Mouse (Mus musculus) kidney, embryonic 15.5 days (tissue): ENCODE measurements around the gene Tnr. TPM values are rescaled to one million over a fixed set of nuclear protein-coding genes. Genes with fewer than 3 reads are reported as not detected.

Experiments used
- ATAC-seq: fragments of 200-750 bp; cut with Nextera tagmentation; replicated peaks from 2 replicates; pipeline ENCODE4 v1.8.0; 2017; ENCODE audit warnings: moderate TSS enrichment; ENCODE audit not compliant: low FRiP score
- H3K27ac ChIP-seq: fragments of 300-500 bp; sonication (generic); 2 replicates; pipeline ENCODE4 v1.5.1; 2015; ENCODE audit warnings: mild to moderate bottlenecking, inconsistent platforms
- H3K27me3 ChIP-seq: fragments of 300-500 bp; sonication (generic); 2 replicates; pipeline ENCODE4 v1.6.1; 2015; ENCODE audit warnings: inconsistent platforms
- H3K36me3 ChIP-seq: fragments of 300-500 bp; sonication (generic); 2 replicates; pipeline ENCODE4 v1.6.1; 2015; ENCODE audit warnings: inconsistent platforms
- H3K4me1 ChIP-seq: fragments of 300-500 bp; sonication (generic); 2 replicates; pipeline ENCODE4 v1.6.1; 2015; ENCODE audit warnings: inconsistent platforms
- H3K4me2 ChIP-seq: fragments of 300-500 bp; sonication (generic); 2 replicates; pipeline ENCODE4 v1.6.1; 2015; ENCODE audit warnings: moderate library complexity, mild to moderate bottlenecking, inconsistent platforms
- H3K4me3 ChIP-seq: fragments of 300-500 bp; sonication (generic); replicated peaks from 2 replicates; pipeline ENCODE4 v1.5.1; 2015; ENCODE audit warnings: mild to moderate bottlenecking, inconsistent platforms
- H3K9ac ChIP-seq: fragments of 300-500 bp; sonication (generic); 2 replicates; pipeline ENCODE4 v1.6.1; 2015; ENCODE audit warnings: mild to moderate bottlenecking, inconsistent platforms
- H3K9me3 ChIP-seq: fragments of 300-500 bp; sonication (generic); replicated peaks from 2 replicates; pipeline ENCODE4 v1.6.1; 2016; ENCODE audit warnings: inconsistent platforms
- WGBS: fragments of 180-500 bp; shearing (Covaris S2); methylation state at CpG from one replicate; pipeline ENCODE4 v1.1.7; 2015; ENCODE audit warnings: mixed read lengths; 5-methylcytosine and 5-hydroxymethylcytosine counted together
- polyA plus RNA-seq: library from polyadenylated mRNA; unstranded; fragments of >200 nt; fragmentation: Nextera tagmentation; extraction: Ambion mirVana; gene quantifications from 2 replicates; pipeline ENCODE4 v1.2.1, GENCODE M21; 2015

The Tnr gene
- polyA plus RNA-seq, 1 experiment from 2014 or later = not detected

DNA sequence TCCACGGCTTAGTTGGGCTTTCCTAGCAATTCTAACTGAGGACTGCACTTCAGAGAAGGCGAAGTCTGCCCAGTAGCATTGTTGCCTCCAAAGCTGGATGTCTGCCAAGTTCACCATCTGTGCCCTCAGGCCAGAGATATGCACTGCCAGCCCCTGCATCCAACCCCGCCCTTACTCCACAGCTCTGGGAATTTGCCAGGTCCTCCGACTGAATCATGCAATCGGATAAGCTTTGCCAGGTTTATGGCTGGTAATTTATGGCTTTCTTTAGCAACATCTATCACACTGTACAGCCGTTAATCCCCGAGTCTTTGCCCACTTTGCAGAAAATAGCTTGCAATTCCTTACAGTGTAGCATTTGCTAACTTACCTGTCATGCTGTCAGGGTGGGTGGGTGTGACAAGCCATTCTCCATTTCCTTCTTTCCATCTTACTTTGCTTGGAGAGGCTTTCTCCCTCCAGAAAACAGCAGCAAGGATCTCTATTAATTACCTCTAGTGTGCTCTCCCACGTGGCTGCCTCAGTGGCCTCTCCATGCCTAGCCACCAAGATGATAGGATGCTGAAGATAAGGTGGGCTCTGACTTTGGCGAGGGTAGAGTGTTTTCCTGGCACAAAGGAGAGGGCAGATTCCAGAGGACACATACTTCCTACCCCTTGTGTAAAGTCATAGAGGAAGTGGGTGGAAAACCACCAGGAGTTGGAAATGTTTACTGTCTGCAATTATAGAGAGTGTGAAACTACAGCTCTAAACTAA, 163.1 kb downstream of the Tnr start:
- WGBS = 17% methylated on average over 9 of the region's 9 CpGs
- no peak overlapping the region for H3K27ac ChIP-seq
- peak; percentile 69 for ATAC-seq
- no peaks in the 10 kb centered on the region for H3K9me3 ChIP-seq
- H3K4me2 ChIP-seq = no peak overlapping the region
- no peak overlapping the region for H3K4me3 ChIP-seq
- no peak overlapping the region for H3K9ac ChIP-seq
- no peaks in the 10 kb centered on the region for H3K36me3 ChIP-seq
- H3K4me1 ChIP-seq = peaks cover 16% of the 10 kb centered on the region
- peaks cover 9% of the 10 kb centered on the region for H3K27me3 ChIP-seq

DNA sequence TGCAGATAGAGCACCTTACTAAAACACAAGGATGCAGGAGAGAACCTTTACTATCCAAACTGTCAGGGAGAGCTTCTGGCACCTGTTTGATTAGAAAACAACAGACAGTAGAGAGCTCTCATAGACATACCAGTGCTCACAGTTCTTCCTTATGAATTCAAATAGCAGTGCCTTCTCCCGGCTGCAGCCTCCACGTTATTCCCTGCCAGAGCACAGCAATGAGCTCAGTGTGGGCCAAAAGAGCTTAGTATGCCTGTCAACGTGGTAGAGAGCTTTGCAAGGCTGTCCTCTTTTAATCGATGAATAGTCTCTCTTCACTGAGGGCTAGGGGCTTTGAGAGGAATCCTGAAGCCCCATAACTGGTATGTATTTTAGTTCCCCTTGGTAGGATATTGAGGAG, 173.1 kb downstream of the Tnr start:
- Histone ChIP-seq H3K27ac (no peak overlapping the region), H3K4me3 (no peak overlapping the region), H3K4me1 (no peaks in the 10 kb centered on the region), H3K36me3 (no peaks in the 10 kb centered on the region), H3K9ac (no peak overlapping the region), H3K9me3 (no peaks in the 10 kb centered on the region), H3K27me3 (no peaks in the 10 kb centered on the region), H3K4me2 (no peak overlapping the region)
- 57% methylated on average over 4 of the region's 4 CpGs for WGBS
- ATAC-seq = no peak

GRCm38 (mm10) chr1:159702038-159702437, 178.5 kb downstream of the Tnr start:
- H3K4me1 ChIP-seq = no peaks in the 10 kb centered on the region
- WGBS = 85% methylated on average over 6 of the region's 9 CpGs
- no peak overlapping the region for H3K4me2 ChIP-seq
- H3K36me3 ChIP-seq = no peaks in the 10 kb centered on the region
- H3K9me3 ChIP-seq = no peaks in the 10 kb centered on the region
- no peaks in the 10 kb centered on the region for H3K27me3 ChIP-seq
- no peak for ATAC-seq
- no peak overlapping the region for H3K9ac ChIP-seq
- no peak overlapping the region for H3K4me3 ChIP-seq
- H3K27ac ChIP-seq = no peak overlapping the region

GRCm38 (mm10) chr1:159704925-159705324, 181.4 kb downstream of the Tnr start:
- H3K4me1 ChIP-seq = no peaks in the 10 kb centered on the region

GRCm38 (mm10) chr1:159716301-159716700, 192.7 kb downstream of the Tnr start:
- no peak overlapping the region for H3K4me2 ChIP-seq
- H3K4me3 ChIP-seq = no peak overlapping the region
- H3K4me1 ChIP-seq = peaks cover 9% of the 10 kb centered on the region
- H3K36me3 ChIP-seq = no peaks in the 10 kb centered on the region
- H3K27me3 ChIP-seq = no peaks in the 10 kb centered on the region
- no peaks in the 10 kb centered on the region for H3K9me3 ChIP-seq
- H3K9ac ChIP-seq = no peak overlapping the region
- WGBS = 84% methylated on average over 1 of the region's 1 CpGs
- H3K27ac ChIP-seq = no peak overlapping the region
- no peak for ATAC-seq

More at GRCm38 (mm10) chr1:159704925-159705324, 181.4 kb downstream of the Tnr start:
- Histone ChIP-seq H3K27ac (no peak overlapping the region), H3K36me3 (no peaks in the 10 kb centered on the region), H3K9me3 (no peaks in the 10 kb centered on the region), H3K4me2 (no peak overlapping the region), H3K27me3 (no peaks in the 10 kb centered on the region), H3K9ac (no peak overlapping the region), H3K4me3 (no peak overlapping the region)
- 90% methylated on average over 3 of the region's 3 CpGs for WGBS
- no peak for ATAC-seq

DNA sequence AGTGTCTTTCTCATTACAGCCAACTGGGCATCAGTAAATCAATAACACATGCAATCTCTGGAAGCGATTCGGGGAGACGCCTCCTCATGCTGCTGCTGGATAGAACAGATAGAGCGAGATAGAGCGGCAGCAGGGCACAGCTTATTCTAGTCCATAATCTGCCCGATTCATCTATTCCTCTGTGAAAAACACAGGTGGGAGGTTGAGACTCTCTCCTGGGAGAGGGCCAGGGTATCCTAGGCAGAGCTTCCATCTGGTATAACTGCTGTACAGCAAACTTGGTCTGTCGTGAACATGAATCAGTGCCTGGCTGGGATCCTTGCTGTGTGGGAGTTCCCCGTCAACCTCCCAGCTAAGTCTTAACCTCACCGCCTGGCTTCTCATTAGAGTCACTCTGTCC, 193.4 kb downstream of the Tnr start:
- H3K27ac ChIP-seq = no peak overlapping the region
- H3K9ac ChIP-seq = no peak overlapping the region
- no peaks in the 10 kb centered on the region for H3K36me3 ChIP-seq
- no peaks in the 10 kb centered on the region for H3K27me3 ChIP-seq
- ATAC-seq = peak; percentile 79
- H3K4me3 ChIP-seq = no peak overlapping the region
- WGBS = 55% methylated on average over 9 of the region's 9 CpGs
- peaks cover 9% of the 10 kb centered on the region for H3K4me1 ChIP-seq
- no peaks in the 10 kb centered on the region for H3K9me3 ChIP-seq
- no peak overlapping the region for H3K4me2 ChIP-seq

DNA sequence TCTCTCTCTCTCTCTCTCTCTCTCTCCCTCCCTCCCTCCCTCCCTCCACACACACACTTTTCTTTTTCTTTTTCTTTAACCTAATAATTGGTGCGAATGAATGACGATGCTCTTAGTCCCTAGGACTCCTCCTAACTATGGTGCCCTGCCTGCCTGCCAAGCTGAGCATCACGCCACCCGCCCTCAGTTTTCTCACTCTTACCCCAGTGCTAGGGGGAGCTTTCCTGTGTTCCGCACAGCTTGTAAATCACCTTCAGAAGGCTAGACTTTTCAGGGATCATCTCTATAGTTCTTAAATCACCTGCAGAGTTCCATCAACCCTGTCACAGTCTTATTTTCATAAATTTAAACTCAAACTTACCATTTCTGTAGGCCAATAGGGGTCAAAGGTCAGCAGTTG, 200.2 kb downstream of the Tnr start:
- no peak overlapping the region for H3K4me2 ChIP-seq
- 89% methylated on average over 5 of the region's 5 CpGs for WGBS
- ATAC-seq = no peak
- H3K27ac ChIP-seq = no peak overlapping the region
- peaks cover 6% of the 10 kb centered on the region; the same call in 1 of the 2 replicates for H3K4me1 ChIP-seq
- no peaks in the 10 kb centered on the region for H3K9me3 ChIP-seq
- H3K36me3 ChIP-seq = no peaks in the 10 kb centered on the region
- no peak overlapping the region for H3K4me3 ChIP-seq
- H3K9ac ChIP-seq = no peak overlapping the region
- no peaks in the 10 kb centered on the region for H3K27me3 ChIP-seq

DNA sequence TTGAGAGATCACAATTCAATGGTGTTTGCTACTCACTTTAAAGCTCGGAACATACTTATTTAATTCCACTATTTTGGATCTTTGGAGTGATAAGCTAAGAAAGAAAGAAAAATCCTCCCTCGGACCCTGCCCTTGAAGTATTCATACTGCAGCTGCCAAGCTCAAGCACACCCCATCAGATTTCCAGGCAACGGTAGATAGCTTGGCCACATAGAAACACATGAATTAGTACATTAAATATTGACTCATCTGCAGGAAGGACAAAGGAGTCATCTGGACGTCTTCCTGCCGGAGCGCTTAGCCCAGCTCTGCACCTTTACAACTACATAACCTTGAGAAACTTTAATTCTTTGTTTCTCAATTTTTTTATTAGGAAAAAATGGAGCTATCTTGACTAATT, 205.7 kb downstream of the Tnr start:
- WGBS = 89% methylated on average over 6 of the region's 6 CpGs
- H3K36me3 ChIP-seq = no peaks in the 10 kb centered on the region
- no peak for ATAC-seq
- no peak overlapping the region for H3K27ac ChIP-seq
- no peak overlapping the region for H3K4me3 ChIP-seq
- H3K27me3 ChIP-seq = no peaks in the 10 kb centered on the region
- no peaks in the 10 kb centered on the region for H3K9me3 ChIP-seq
- H3K9ac ChIP-seq = no peak overlapping the region
- no peak overlapping the region for H3K4me2 ChIP-seq
- H3K4me1 ChIP-seq = peaks cover 3% of the 10 kb centered on the region; the same call in 1 of the 2 replicates

- no peaks in the 10 kb centered on the region for H3K36me3 ChIP-seq
- H3K9ac ChIP-seq = no peak overlapping the region
- H3K9me3 ChIP-seq = no peaks in the 10 kb centered on the region
- H3K27me3 ChIP-seq = no peaks in the 10 kb centered on the region
- no peak overlapping the region for H3K4me2 ChIP-seq
- 64% methylated on average over 4 of the region's 4 CpGs for WGBS
- ATAC-seq = no peak
- H3K27ac ChIP-seq = no peak overlapping the region
- no peak overlapping the region for H3K4me3 ChIP-seq
- H3K4me1 ChIP-seq = no peaks in the 10 kb centered on the region
These were observed 207.3 kb downstream of the Tnr start for GRCm38 (mm10) chr1:159730826-159731225.

DNA sequence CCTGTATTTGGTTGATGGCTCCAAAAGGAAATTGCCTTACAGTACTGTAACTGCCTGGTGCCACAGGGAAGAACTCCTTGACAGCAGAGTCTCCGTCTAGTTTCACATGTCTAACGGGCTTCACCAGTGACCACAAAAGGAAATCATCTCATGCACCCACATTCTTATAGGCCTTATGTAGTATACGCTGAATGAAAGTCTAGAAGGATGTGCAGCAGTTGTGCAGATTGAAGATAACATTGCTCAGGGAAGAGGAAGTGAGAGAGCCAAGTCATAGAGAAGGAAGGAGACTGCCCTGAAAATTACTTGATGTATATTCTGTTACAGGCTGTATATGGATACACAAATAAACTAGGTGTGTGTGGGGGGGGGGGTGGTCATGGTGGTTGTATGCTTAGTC, 211.5 kb downstream of the Tnr start:
- no peaks in the 10 kb centered on the region for H3K27me3 ChIP-seq
- no peak overlapping the region for H3K4me2 ChIP-seq
- no peak overlapping the region for H3K9ac ChIP-seq
- no peaks in the 10 kb centered on the region for H3K36me3 ChIP-seq
- no peak for ATAC-seq
- 87% methylated on average over 3 of the region's 3 CpGs for WGBS
- H3K4me1 ChIP-seq = no peaks in the 10 kb centered on the region
- H3K4me3 ChIP-seq = no peak overlapping the region
- no peak overlapping the region for H3K27ac ChIP-seq
- no peaks in the 10 kb centered on the region for H3K9me3 ChIP-seq

- WGBS = 25% methylated on average over 3 of the region's 3 CpGs
- Histone ChIP-seq H3K9me3 (no peaks in the 10 kb centered on the region), H3K27me3 (no peaks in the 10 kb centered on the region), H3K27ac (no peak overlapping the region), H3K4me2 (no peak overlapping the region), H3K4me1 (peaks cover 9% of the 10 kb centered on the region; the same call in 1 of the 2 replicates), H3K4me3 (no peak overlapping the region), H3K36me3 (no peaks in the 10 kb centered on the region), H3K9ac (no peak overlapping the region)
- no peak for ATAC-seq
These were observed 215.9 kb downstream of the Tnr start for GRCm38 (mm10) chr1:159739478-159739877.

DNA sequence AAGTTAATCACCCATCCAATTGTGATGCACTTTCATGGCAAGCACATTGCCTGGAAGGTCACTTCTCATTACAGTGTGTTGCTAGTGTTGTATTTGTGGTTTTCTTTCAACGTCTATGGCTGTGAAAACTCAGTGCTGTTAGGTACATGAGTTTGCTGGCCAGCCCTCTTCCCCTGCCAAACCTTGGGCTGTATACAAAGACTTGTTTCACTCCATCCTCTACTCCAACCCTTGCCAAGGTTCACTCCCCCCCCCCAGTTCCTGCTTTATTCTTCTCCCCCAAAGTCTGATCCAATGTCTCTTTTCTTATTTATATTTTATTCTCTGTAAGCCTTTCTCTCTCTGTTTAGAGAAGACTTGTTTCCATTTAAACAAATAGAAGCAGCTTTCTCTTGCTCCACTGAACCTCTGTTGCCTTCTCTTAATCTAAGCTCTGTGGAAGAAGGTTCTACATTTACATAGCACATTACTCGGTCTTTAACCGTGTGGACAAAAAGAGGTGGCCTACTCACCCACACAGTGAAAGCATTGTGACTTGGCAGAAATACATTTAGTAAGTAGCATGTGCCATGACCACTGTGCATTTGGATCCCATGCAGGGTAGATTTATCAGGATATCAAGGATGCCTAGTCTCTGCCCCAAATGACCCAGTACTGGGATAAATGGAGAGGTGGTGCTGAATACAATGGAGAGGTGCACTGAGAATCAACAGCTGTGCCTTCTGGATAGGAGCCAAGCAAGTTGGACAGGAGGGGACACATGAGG, 217.9 kb downstream of the Tnr start:
- WGBS = 50% methylated on average over 3 of the region's 3 CpGs
- Histone ChIP-seq H3K36me3 (no peaks in the 10 kb centered on the region), H3K4me2 (no peak overlapping the region), H3K9ac (no peak overlapping the region), H3K27me3 (no peaks in the 10 kb centered on the region), H3K9me3 (no peaks in the 10 kb centered on the region), H3K4me3 (no peak overlapping the region), H3K4me1 (peaks cover 13% of the 10 kb centered on the region), H3K27ac (no peak overlapping the region)
- no peak for ATAC-seq
